Mouse (Mus musculus): ENCODE data around the gene Cdc5l.

- peak; percentile 3 for TF ChIP-seq CTCF (IDR thresholded peaks at IDR 0.05; ENCODE audit: low read depth, low read length)
- TF ChIP-seq POLR2A (IDR thresholded peaks at IDR 0.05; ENCODE audit: insufficient read depth, low read length): no peak
- no peak for TF ChIP-seq EP300 (IDR thresholded peaks at IDR 0.05; ENCODE audit: insufficient read depth, low read depth, low read length)
These were observed 33.2 kb upstream of the Cdc5l start for GRCm38 (mm10) chr17:45466701-45467100.
